Mouse (Mus musculus) leukemia stem cell, adult 10-12 weeks (primary cell): ENCODE measurements around the gene Rnf181. TPM values are rescaled to one million over a fixed set of nuclear protein-coding genes. Genes with fewer than 3 reads are reported as not detected.

ENCODE experiments used
- polyA plus RNA-seq: library from polyadenylated mRNA; stranded (reverse); fragments of >175 nt; gene quantifications from 2 replicates; pipeline ENCODE4 v1.2.3, GENCODE M21; 2012; ENCODE audit warnings: low replicate concordance

The Rnf181 gene
- polyA plus RNA-seq = 14.2 and 93.1 TPM in 2 replicates

DNA sequence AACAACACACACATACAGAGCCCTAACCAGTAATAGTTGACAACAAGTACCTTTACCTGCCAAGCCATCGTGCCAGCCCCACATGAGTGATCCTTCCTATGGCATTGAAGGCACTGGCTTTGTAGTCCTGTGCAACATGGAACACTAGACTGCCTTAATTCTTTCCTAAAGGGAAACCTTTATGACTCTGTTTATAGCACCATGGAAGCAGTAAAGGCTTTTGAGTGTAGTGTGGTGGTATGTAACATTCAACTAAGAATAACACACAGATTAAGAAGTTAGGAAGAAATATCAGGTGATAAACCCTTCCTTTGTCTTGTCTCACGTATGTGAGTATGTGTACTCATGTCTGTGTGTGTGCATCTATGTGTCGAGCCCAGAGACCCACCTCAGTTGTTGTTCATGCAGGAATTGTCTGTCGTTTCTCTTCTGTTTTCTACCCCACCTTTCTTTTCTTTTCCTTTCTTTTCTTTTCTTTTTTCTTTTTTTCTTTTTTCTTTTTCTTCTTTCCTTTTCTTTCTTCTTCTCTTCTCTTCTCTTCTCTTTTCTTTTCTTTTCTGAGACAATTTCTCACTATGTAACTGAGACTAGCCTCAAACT is at the start of gene Rnf181:
Gene Rnf181 (minus strand): TSS at position 113 of the 600 bp plus-strand sequence.

DNA sequence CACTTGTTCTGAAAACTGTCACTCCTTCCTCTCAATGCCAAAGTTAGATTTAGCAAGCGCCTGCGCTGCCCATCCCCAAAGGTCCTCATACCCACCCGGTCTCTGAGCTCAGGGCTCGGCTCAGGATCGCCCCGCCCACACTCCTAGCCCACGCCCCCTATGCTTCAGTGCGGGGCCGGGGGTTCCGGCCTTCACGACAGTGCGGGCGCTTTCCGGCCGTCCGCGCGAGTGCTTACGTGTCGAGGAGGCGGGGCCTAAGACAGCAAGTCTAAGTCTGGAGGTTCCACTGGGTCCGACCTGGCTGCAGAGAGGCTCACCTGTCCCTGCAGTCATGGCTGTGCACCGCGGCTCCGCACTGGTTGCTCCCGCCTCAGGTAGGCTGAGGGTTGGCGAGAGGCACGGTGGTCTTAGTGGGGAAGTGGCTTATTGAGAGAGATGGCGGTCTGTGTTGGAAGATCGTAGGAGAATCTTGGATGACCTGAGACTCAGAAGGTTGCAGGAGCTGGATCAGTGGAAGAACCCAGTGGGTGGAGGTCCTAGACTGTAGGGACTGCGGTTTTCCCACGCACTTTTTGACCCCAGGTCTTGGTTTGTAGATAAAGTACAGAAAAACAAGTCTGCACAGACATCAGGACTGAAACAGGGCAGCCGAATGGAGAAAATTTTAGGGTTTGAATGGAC is 47.5 kb upstream of the Rnf181 start, which contains the start of gene Ggcx:
Gene Ggcx (plus strand): TSS at position 233 of the 681 bp plus-strand sequence.

GRCm38 (mm10) chr6:72389941-72390771 is 23.4 kb upstream of the Rnf181 start, which contains the start of gene Vamp8:
Gene Vamp8 (minus strand): TSS chr6:72390703.

DNA sequence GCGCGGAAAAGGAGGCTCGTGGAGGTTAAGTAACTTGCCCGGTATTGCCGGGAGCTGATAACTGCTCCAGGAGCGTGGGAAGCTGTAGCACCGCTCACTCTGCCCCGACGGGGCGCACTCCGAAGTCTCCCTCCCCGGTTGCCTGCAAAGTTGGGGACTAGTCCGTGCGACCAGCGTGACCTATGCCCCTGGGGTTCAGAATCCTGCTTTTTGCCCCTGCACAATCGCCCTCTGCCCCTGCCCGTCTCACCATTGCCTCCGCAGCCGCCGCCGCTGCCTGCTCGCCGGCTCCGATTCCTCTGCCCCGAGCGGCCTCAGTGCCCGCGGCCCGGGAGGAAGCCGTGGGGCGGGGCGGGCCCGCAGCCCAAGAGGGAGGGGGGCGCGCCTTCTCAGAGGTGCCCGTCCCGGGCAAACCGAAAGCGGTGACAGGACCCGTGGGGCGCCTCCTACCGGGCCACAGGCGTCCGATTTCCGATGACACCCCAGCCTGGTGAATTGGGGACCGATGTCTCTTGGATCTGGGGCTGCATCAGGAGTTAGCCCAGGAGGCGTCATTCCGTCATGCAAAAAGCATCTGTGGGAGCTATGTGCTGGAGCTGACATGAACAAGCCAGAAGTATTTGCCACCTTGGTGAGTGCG is 13.5 kb upstream of the Rnf181 start, which contains the start of gene Vamp5:
Gene Vamp5 (minus strand): TSS at position 338 of the 640 bp plus-strand sequence.

GRCm38 (mm10) chr6:72355066-72355911 is 11.5 kb downstream of the Rnf181 start, which contains the start of gene Tmem150a:
Gene Tmem150a (plus strand): TSS chr6:72355447.

DNA sequence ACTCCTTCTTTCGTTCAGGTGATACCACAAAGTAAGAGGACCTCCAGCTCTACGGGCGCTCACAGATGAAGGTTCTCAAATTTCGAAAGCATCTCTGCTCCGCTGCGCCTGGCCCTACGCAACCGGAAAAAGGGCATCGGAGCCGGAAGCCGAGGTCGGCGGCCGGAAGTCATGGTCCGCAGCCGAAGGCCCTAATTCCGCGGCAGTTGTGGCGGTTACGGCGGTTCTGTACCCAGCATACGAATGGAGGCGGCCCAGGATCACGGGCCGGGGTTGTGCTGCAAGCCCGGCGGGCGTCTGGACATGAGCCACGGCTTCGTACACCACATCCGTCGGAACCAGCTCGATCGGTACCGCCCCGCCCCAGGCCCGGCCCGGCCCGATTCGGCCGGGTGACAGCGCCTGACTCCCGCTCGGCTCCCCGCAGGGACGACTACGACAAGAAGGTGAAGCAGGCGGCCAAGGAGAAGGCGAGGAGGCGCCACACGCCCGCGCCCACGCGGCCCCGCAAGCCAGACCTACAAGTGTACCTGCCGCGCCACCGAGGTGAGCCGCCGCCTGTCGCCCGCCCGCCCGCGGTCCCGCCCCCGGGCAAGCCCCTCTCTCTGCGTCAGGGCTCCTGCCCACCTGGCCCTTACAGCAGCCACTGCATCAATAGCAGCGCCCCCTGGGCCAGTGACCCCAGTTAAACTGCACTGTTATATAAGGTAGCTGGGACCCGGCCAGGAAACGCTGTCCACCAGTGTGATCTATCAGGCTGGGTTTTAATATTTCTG is 19.4 kb downstream of the Rnf181 start, which contains the start of gene 0610030E20Rik:
Gene 0610030E20Rik (plus strand): TSS at position 152 of the 776 bp plus-strand sequence.

GRCm38 (mm10) chr6:72345074-72345567 is 21.6 kb downstream of the Rnf181 start, which contains the start of gene Usp39:
Gene Usp39 (minus strand): TSS chr6:72345184.

Other genes with a start within 250 kb of the Rnf181 start
- 0.19 and 0.72 TPM in 2 replicates for gene Atoh8, start 131.4 kb downstream of the Rnf181 start, polyA plus RNA-seq
- not detected in 2 replicates for gene Sftpb, start 62.3 kb downstream of the Rnf181 start, polyA plus RNA-seq
- gene Usp39, start 21.8 kb downstream of the Rnf181 start, polyA plus RNA-seq = 15.1 and 16.2 TPM in 2 replicates
- gene 0610030E20Rik, start 19.6 kb downstream of the Rnf181 start, polyA plus RNA-seq = 17.1 and 52.7 TPM in 2 replicates
- gene Tmem150a, start 11.5 kb downstream of the Rnf181 start, polyA plus RNA-seq = 6.4 and 15.2 TPM in 2 replicates
- 32.7 and 47.3 TPM in 2 replicates for gene Vamp5, start 13.5 kb upstream of the Rnf181 start, polyA plus RNA-seq
- gene Vamp8, start 23.7 kb upstream of the Rnf181 start, polyA plus RNA-seq = 21.3 and 54.2 TPM in 2 replicates
- 5.9 and 7.0 TPM in 2 replicates for gene Ggcx, start 47.4 kb upstream of the Rnf181 start, polyA plus RNA-seq
- 16.3 and 150 TPM in 2 replicates for gene Mat2a, start 72.6 kb upstream of the Rnf181 start, polyA plus RNA-seq
- gene Sh2d6, start 154.8 kb upstream of the Rnf181 start, polyA plus RNA-seq = not detected in 2 replicates
- 31.6 and 60.9 TPM in 2 replicates for gene Capg, start 177.4 kb upstream of the Rnf181 start, polyA plus RNA-seq
- gene Elmod3, start 231.5 kb upstream of the Rnf181 start, polyA plus RNA-seq = 27.5 and 32.1 TPM in 2 replicates
- gene Retsat, start 231.5 kb upstream of the Rnf181 start, polyA plus RNA-seq = 2.9 and 19.0 TPM in 2 replicates